In genomic region chr13:84374711-84375257, GRCm38 (mm10) we compare ENCODE assay signal across 24 mouse cellular contexts.
DNase-seq lines count a peak whose midpoint lies in the region; ATAC-seq and TF ChIP-seq lines count a peak whose summit lies in the region.
"Had no signal": no experiment of that assay in that cellular context is flagged by ENCODE, and none has a peak within 500 bp of the region (broad histone marks: within the 10 kb centered on the region; RNA-seq: fewer than 3 reads in every experiment).

No protein-coding gene starts in this region.

- no peaks in the 10 kb centered on the region for H3K9me3 ChIP-seq in forebrain, embryonic 12.5 days
- H3K9me3 ChIP-seq: embryonic facial prominence, embryonic 10.5 days; embryonic facial prominence, embryonic 12.5 days; G1E had no signal

- no peak for TF ChIP-seq POLR2A in heart, adult 2 months (IDR thresholded peaks at IDR 0.05; ENCODE audit: insufficient read depth, low read depth, low read length)

- no peak overlapping the region for H3K27ac ChIP-seq in heart, adult 2 months
- no peak overlapping the region for H3K27ac ChIP-seq in forebrain, embryonic 12.5 days
- H3K27ac ChIP-seq: embryonic facial prominence, embryonic 10.5 days; embryonic facial prominence, embryonic 12.5 days had no signal

- peak; percentile 48 for ATAC-seq in CD4-positive, CD25-positive, alpha-beta regulatory T cell, adult 4 months
- peak; percentile 45 for ATAC-seq in activated CD4-positive, CD25-positive, alpha-beta regulatory T cell, adult 4 months
- ATAC-seq in inflammation-experienced regulatory T-cells, adult 6 months = peak; percentile 67
- no peak for ATAC-seq in forebrain, embryonic 12.5 days (ENCODE audit: low FRiP score)
- ATAC-seq: forebrain, embryonic 14.5 days; forebrain, embryonic 16.5 days; Patski had no signal

- no peaks in the 10 kb centered on the region for H3K4me1 ChIP-seq in heart, adult 2 months (ENCODE audit: control insufficient read depth, insufficient read depth, low read length)
- H3K4me1 ChIP-seq in forebrain, embryonic 12.5 days = no peaks in the 10 kb centered on the region
- H3K4me1 ChIP-seq: embryonic facial prominence, embryonic 10.5 days; embryonic facial prominence, embryonic 12.5 days had no signal

- no peak overlapping the region for H3K4me2 ChIP-seq in forebrain, embryonic 12.5 days
- H3K4me2 ChIP-seq: embryonic facial prominence, embryonic 12.5 days had no signal

- DNase-seq in 416B (ENCODE audit: low read depth) = peak; percentile 33
- no peak for DNase-seq in ovary, postnatal 36 days (ENCODE audit: low spot score)
- no peak for DNase-seq in thymus, adult 18-20 months
- DNase-seq in heart, adult 2 months = no peak
- DNase-seq: adrenal gland, adult 2 months; adrenal gland, postnatal 10 days; adrenal gland, postnatal 25 days; B cell, adult 2 months; cerebellum, adult 11 months; cerebellum, adult 18-20 months; cerebellum, adult 8-10 months; cerebellum, adult 9-11 months; cerebellum, postnatal 14 days; cerebellum, postnatal 36 days had no signal

- intact Hi-C loops in heart, adult 2 months (cut with DNase I) = no loop called here

- no peaks in the 10 kb centered on the region for H3K79me2 ChIP-seq in heart, adult 2 months (replicated peaks; ENCODE audit: control insufficient read depth, insufficient read depth, low read length)

- TF ChIP-seq CTCF in heart, adult 2 months (IDR thresholded peaks at IDR 0.05) = no peak

- H3K9ac ChIP-seq in heart, adult 2 months (ENCODE audit: low read depth, low read length) = no peak overlapping the region
- no peak overlapping the region for H3K9ac ChIP-seq in forebrain, embryonic 12.5 days
- H3K9ac ChIP-seq: embryonic facial prominence, embryonic 12.5 days had no signal

- H3K36me3 ChIP-seq in heart, adult 2 months (ENCODE audit: control insufficient read depth, insufficient read depth, low read length) = no peaks in the 10 kb centered on the region
- no peaks in the 10 kb centered on the region for H3K36me3 ChIP-seq in forebrain, embryonic 12.5 days (replicated peaks)
- H3K36me3 ChIP-seq: embryonic facial prominence, embryonic 10.5 days; embryonic facial prominence, embryonic 12.5 days; G1E had no signal

- WGBS in heart, adult 2 months = 75% methylated on average over 4 of the region's 4 CpGs
- 89% methylated on average over 4 of the region's 4 CpGs for WGBS in forebrain, embryonic 12.5 days

- TF ChIP-seq EP300 in heart, adult 2 months (IDR thresholded peaks at IDR 0.05; ENCODE audit: insufficient read depth, low read depth, low read length) = no peak

- no peaks in the 10 kb centered on the region for H3K27me3 ChIP-seq in heart, adult 2 months (ENCODE audit: control insufficient read depth, insufficient read depth, low read length)
- H3K27me3 ChIP-seq in forebrain, embryonic 12.5 days = no peaks in the 10 kb centered on the region
- H3K27me3 ChIP-seq: embryonic facial prominence, embryonic 12.5 days had no signal

- no peak overlapping the region for H3K4me3 ChIP-seq in heart, adult 2 months
- H3K4me3 ChIP-seq in forebrain, embryonic 12.5 days (replicated peaks) = no peak overlapping the region
- H3K4me3 ChIP-seq: embryonic facial prominence, embryonic 10.5 days; embryonic facial prominence, embryonic 12.5 days had no signal
